Mouse (Mus musculus) thymus, postnatal 0 days (tissue): ENCODE data around the gene Cdc42ep5. TPM values are rescaled to one million over a fixed set of nuclear protein-coding genes. Genes with fewer than 3 reads are reported as not detected.

Source experiments
- DNase-seq: peaks from one replicate; pipeline ENCODE4 v3.0.0-alpha.2; 2015; ENCODE audit warnings: low spot score
- polyA plus RNA-seq: library from polyadenylated mRNA; unstranded; fragments of >200 nt; fragmentation: Nextera tagmentation; extraction: Ambion mirVana; gene quantifications from 2 replicates; pipeline ENCODE4 v1.2.1, GENCODE M21; 2015

Gene Cdc42ep5
- polyA plus RNA-seq, 1 experiment from 2014 or later: 12.3 TPM

GRCm38 (mm10) chr7:4146241-4147180, 18.1 kb downstream of the Cdc42ep5 start:
- no peak for DNase-seq

GRCm38 (mm10) chr7:4145552-4146190, 19.0 kb downstream of the Cdc42ep5 start:
- peak; percentile 56 for DNase-seq

- no peak for DNase-seq
Observed at GRCm38 (mm10) chr7:4144766-4145551, 19.7 kb downstream of the Cdc42ep5 start.

GRCm38 (mm10) chr7:4144046-4144445, 20.6 kb downstream of the Cdc42ep5 start:
- DNase-seq: no peak

- DNase-seq: no peak
Observed at GRCm38 (mm10) chr7:4143506-4143905, 21.2 kb downstream of the Cdc42ep5 start.

- DNase-seq: no peak
Observed at GRCm38 (mm10) chr7:4142796-4143445, 21.7 kb downstream of the Cdc42ep5 start.

DNA sequence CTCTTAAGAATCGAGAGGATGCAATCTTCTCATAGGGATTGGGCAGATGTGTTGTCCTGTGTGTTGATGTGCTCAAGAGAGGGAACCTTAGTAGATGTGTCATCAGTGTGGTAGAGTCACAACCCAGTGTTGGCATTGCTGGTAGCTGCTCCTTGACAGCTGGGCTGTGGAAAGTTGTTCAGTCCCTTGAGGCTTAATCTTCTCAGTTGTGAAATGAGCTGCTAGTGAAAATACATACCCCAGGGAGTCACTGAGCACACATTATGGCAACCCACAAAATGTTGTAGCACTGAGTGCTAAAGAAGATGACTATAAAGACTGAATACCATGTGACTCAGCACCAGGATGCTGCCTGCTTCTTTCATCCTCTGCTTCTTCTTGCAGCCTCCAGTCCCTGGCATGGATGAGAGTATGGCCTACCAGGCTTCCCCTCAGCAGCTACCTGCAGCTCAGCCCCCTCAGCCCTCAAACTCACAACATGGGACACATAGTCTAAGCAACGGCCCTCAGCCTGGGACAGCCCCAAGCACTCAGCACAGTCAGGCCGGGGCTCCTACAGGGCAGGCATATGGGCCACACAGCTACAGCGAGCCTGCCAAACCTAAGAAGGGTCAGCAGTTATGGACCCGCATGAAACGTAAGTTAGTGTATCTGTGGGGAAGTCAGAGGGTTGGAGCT, 22.9 kb downstream of the Cdc42ep5 start:
- no peak for DNase-seq

DNA sequence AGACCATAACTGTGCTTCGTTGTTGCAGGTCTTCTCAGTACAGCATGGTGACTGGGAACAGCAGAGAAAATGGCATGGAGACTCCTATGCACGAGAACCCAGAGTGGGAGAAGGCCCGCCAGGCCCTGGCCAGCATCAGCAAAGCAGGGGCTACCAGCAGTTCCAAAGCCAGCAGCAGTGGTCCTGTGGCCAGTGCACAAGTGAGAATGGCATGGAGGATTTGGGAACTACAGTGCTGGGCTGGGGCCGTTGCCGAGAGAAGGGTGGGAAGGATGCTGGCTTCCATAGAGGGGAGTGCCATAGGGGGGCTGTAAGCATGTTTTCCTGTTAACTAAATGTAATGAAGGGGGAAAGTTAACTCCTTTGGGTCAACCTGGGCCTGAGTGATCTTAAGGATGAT, 25.3 kb downstream of the Cdc42ep5 start:
- no peak for DNase-seq

- DNase-seq: no peak
Observed at GRCm38 (mm10) chr7:4138671-4139070, 26.0 kb downstream of the Cdc42ep5 start.

DNA sequence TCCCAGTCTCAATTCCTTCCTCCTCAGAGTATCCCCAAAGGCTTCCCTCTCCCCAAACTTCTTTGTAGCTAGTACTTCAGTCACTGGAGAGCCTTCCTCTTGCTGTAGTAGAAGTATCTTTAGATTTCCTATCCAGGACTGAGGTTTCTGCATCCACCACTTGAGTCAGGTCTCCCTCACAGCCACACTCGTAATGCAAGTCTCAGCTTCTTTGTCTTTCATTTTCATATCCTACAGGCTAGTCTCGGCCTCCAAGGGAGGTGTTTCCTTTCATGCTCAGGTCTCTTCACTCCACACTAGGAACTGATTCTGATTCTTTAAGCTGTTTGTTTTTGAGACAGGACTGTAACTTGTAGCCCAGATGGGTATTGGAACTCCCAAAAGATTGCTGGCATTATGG, 26.5 kb downstream of the Cdc42ep5 start:
- no peak for DNase-seq

GRCm38 (mm10) chr7:4137746-4138145, 26.9 kb downstream of the Cdc42ep5 start:
- DNase-seq: no peak

DNA sequence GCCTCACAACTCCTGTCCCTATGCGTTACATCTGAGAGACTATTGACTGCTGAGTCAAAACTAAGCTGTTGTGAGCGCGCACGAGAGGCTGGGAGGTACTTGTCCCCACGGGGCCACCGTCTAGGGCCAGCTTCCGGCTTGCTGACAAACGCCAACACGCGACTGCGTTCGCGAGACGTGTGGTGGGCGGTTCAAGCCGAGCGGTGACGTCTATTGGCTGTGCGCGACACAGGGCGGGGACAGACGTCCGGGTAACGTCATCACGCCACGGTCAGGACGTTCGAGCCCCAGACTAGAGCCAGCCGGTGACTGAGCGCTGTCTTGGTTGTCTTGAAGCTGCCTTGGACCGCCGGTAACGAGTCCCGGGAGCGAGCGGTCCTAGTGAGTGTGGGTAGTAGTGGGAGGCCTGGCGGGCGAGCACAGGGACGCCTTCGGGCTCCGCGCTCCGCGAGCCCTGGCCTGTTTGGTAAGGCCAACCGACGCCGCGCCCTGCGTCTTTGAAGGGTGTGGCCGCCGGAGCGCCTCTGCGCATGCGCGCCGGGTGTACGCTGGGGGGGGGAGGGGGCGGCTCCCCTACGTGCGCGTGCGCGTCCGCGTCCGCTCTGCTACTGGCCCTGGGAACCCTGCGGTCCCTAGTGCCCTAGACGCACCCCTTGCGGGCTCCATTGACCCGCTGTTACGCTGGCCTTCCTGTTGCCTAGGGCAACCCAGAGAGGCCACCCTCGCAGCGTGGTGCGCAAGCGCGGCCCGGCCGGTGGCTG, 27.7 kb downstream of the Cdc42ep5 start, which contains the start of gene Leng8:
Leng8 (plus strand) TSS at position 269 of the 761 bp plus-strand sequence.
- peak; percentile 99 for DNase-seq

- DNase-seq: no peak
Observed at GRCm38 (mm10) chr7:4136404-4136770, 28.3 kb downstream of the Cdc42ep5 start.

GRCm38 (mm10) chr7:4134911-4135310, 29.7 kb downstream of the Cdc42ep5 start:
- DNase-seq: no peak

DNA sequence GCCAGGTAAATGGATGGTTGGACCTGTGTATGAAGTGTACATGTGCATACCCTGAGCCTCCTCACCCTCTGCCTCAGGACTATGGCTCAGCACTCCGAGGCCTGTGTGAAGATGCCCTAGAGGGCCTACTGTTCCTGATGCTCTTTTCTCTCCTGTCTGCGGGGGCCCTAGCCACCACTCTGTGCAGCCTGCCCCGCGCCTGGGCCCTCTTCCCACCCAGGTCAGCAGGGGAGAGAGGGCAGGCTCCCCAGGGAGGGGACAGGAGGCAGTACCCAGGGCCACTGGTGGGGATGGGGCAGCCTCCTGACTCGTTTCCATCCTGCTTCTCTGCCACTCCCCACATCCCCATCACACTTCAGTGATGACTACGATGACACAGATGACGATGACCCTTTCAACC, 31.7 kb downstream of the Cdc42ep5 start:
- DNase-seq: no peak

DNA sequence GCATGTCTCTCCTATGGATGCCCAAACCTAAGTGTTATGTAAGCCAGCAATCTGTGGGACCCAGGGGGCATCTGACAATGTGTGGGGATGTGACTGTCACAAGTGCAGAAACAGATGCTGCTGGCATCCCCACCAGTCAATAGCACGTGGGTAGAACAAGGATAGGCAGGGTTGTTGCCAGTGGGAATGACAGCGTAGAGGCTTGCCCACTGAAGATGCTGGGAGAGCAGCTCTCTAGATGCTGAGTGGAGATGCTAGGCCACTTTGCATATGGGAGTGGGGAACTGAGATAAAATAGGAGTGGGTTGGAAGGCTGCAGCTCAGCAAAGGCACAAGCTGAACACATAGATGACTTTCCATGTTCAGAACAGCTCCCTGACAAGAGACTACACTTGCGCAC, 32.1 kb downstream of the Cdc42ep5 start:
- no peak for DNase-seq

GRCm38 (mm10) chr7:4131964-4132363, 32.7 kb downstream of the Cdc42ep5 start:
- DNase-seq: no peak

GRCm38 (mm10) chr7:4130686-4131452, 33.8 kb downstream of the Cdc42ep5 start:
- peak; percentile 87 for DNase-seq

DNA sequence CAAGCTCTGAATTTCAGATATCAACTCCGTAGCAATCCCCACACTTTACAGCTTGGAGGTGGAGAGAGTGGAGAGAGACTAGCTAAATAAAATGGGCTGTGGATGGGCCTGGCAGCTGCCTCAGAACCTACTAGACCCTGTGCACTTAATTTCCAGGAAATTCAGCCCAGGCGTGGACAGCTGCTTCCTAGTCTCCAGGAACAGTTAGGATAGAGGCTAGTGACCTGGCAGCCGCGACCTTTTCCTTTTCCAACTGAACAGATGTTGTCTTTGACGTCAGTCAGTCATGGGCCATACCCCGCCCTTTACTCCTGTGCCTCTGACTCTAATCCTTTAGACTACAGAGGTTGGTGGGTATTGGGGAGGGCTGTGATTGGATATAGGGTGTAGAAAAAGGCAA, 35.8 kb downstream of the Cdc42ep5 start:
- no peak for DNase-seq
